Mouse (Mus musculus) embryonic facial prominence, embryonic 10.5 days (tissue): ENCODE data around the gene Dusp8. TPM values are rescaled to one million over a fixed set of nuclear protein-coding genes. Genes with fewer than 3 reads are reported as not detected.
"Not testable (repeated sequence)": the region's sequence is repeated elsewhere in the genome, so short reads cannot be mapped to it uniquely, and the experiment has no call there.

ENCODE experiments used
- DNase-seq: peaks from one replicate; pipeline ENCODE4 v3.0.0-alpha.2; 2017; ENCODE audit warnings: low spot score
- H3K27ac ChIP-seq: fragments of 300-500 bp; sonication (generic); replicated peaks from 2 replicates; pipeline ENCODE4 v1.5.1; 2016; ENCODE audit warnings: mild to moderate bottlenecking
- H3K27me3 ChIP-seq: fragments of 300-500 bp; sonication (generic); replicated peaks from 2 replicates; pipeline ENCODE4 v1.6.1; 2016; ENCODE audit warnings: low read depth, mild to moderate bottlenecking; ENCODE audit not compliant: poor library complexity, severe bottlenecking
- H3K36me3 ChIP-seq: fragments of 300-500 bp; sonication (generic); replicated peaks from 2 replicates; pipeline ENCODE4 v1.6.1; 2016; ENCODE audit warnings: mild to moderate bottlenecking, moderate library complexity
- H3K4me1 ChIP-seq: fragments of 300-500 bp; sonication (generic); 2 replicates; pipeline ENCODE4 v1.6.1; 2016
- H3K4me3 ChIP-seq: fragments of 300-500 bp; sonication (generic); 2 replicates; pipeline ENCODE4 v1.5.1; 2016; ENCODE audit warnings: mild to moderate bottlenecking, moderate library complexity
- H3K9me3 ChIP-seq: fragments of 300-500 bp; sonication (generic); 2 replicates; pipeline ENCODE4 v1.6.1; 2016; ENCODE audit warnings: mild to moderate bottlenecking
- WGBS: fragments of 180-500 bp; shearing (Covaris S2); methylation state at CpG from one replicate; pipeline ENCODE4 v1.1.7; 2016; 5-methylcytosine and 5-hydroxymethylcytosine counted together
- polyA plus RNA-seq: library from polyadenylated mRNA; unstranded; fragments of >200 nt; fragmentation: Nextera tagmentation; extraction: Ambion mirVana; gene quantifications from 2 replicates; pipeline ENCODE4 v1.2.1, GENCODE M21; 2016

Dusp8 gene
- polyA plus RNA-seq, result 3.2 and 3.4 TPM in 2 replicates

- Histone ChIP-seq H3K4me1 (peaks cover 28% of the 10 kb centered on the region), H3K36me3 (no peaks in the 10 kb centered on the region), H3K9me3 (no peaks in the 10 kb centered on the region), H3K4me3 (peak within 1 kb of the TSS; percentile 77), H3K27ac (peak within 1 kb of the TSS; percentile 77), H3K27me3 (peaks cover 98% of the 10 kb centered on the region)
- DNase-seq, result peak; percentile 90
- under 1% methylated on average over 62 of the region's 63 CpGs for WGBS
Observed at GRCm38 (mm10) chr7:142095183-142095931, at the start of gene Dusp8. Dusp8 (minus strand) TSS chr7:142095843.

- Histone ChIP-seq H3K27ac (no peak within 1 kb of the TSS), H3K27me3 (no peaks in the 10 kb centered on the region), H3K36me3 (no peaks in the 10 kb centered on the region), H3K4me3 (no peak within 1 kb of the TSS), H3K9me3 (no peaks in the 10 kb centered on the region), H3K4me1 (no peaks in the 10 kb centered on the region)
- no peak for DNase-seq
- 78% methylated on average over 1 of the region's 1 CpGs for WGBS
Observed at GRCm38 (mm10) chr7:142144507-142144906, 48.9 kb upstream of the Dusp8 start, which contains the start of gene Gm45337. Gm45337 (minus strand) TSS chr7:142144607.

GRCm38 (mm10) chr7:142143506-142144010, 47.9 kb upstream of the Dusp8 start:
- DNase-seq, H3K4me1 ChIP-seq, H3K27me3 ChIP-seq, H3K4me3 ChIP-seq, H3K36me3 ChIP-seq, H3K9me3 ChIP-seq, H3K27ac ChIP-seq: not testable (repeated sequence)
- WGBS, result 60% methylated on average over 1 of the region's 1 CpGs

GRCm38 (mm10) chr7:142140696-142141095, 45.1 kb upstream of the Dusp8 start:
- Histone ChIP-seq H3K36me3 (no peaks in the 10 kb centered on the region), H3K27me3 (no peaks in the 10 kb centered on the region), H3K4me3 (no peak overlapping the region), H3K4me1 (no peaks in the 10 kb centered on the region), H3K27ac (no peak overlapping the region), H3K9me3 (no peaks in the 10 kb centered on the region)
- WGBS, result 30% methylated on average over 1 of the region's 1 CpGs
- no peak for DNase-seq

- H3K27me3 ChIP-seq, DNase-seq, H3K4me1 ChIP-seq, H3K36me3 ChIP-seq, H3K27ac ChIP-seq, H3K9me3 ChIP-seq, H3K4me3 ChIP-seq: not testable (repeated sequence)
- WGBS, result 54% methylated on average over 2 of the region's 2 CpGs
Observed at GRCm38 (mm10) chr7:142135934-142136333, 40.3 kb upstream of the Dusp8 start, which contains the start of gene Gm39115. Gm39115 (minus strand) TSS chr7:142136034.

GRCm38 (mm10) chr7:142134206-142134995, 38.8 kb upstream of the Dusp8 start:
- WGBS, result 68% methylated on average over 4 of the region's 4 CpGs

GRCm38 (mm10) chr7:142128843-142129242, 33.2 kb upstream of the Dusp8 start:
- no peak for DNase-seq
- 72% methylated on average over 4 of the region's 4 CpGs for WGBS
- Histone ChIP-seq H3K27me3 (peaks cover 5% of the 10 kb centered on the region; the same call in 1 of the 2 replicates), H3K4me1 (no peaks in the 10 kb centered on the region), H3K36me3 (no peaks in the 10 kb centered on the region), H3K4me3 (no peak overlapping the region), H3K27ac (no peak overlapping the region), H3K9me3 (no peaks in the 10 kb centered on the region)

More at GRCm38 (mm10) chr7:142134206-142134995, 38.8 kb upstream of the Dusp8 start:
- Histone ChIP-seq H3K27ac (no peak overlapping the region), H3K36me3 (no peaks in the 10 kb centered on the region), H3K4me1 (no peaks in the 10 kb centered on the region), H3K27me3 (peaks cover 8% of the 10 kb centered on the region; the same call in 1 of the 2 replicates), H3K9me3 (no peaks in the 10 kb centered on the region), H3K4me3 (no peak overlapping the region)
- peak; percentile 19 for DNase-seq

GRCm38 (mm10) chr7:142120629-142121028, 25.0 kb upstream of the Dusp8 start, which contains the start of gene Gm45618:
Gm45618 (minus strand) TSS chr7:142120729.
- not testable (repeated sequence) for DNase-seq, H3K27ac ChIP-seq, H3K4me1 ChIP-seq, H3K27me3 ChIP-seq, H3K4me3 ChIP-seq, H3K36me3 ChIP-seq, H3K9me3 ChIP-seq
- 87% methylated on average over 1 of the region's 1 CpGs for WGBS

- peak; percentile 22 for DNase-seq
- H3K27me3 ChIP-seq, result 0 out of 2 replicates have a peak, but pooled peaks cover 4% of the 10 kb centered on the region
- H3K4me3 ChIP-seq, result no peak overlapping the region
- H3K9me3 ChIP-seq, result no peaks in the 10 kb centered on the region
- H3K36me3 ChIP-seq, result no peaks in the 10 kb centered on the region
- H3K27ac ChIP-seq, result no peak overlapping the region
- 25% methylated on average over 5 of the region's 5 CpGs for WGBS
- H3K4me1 ChIP-seq, result no peaks in the 10 kb centered on the region
Observed at GRCm38 (mm10) chr7:142119632-142120031, 24.0 kb upstream of the Dusp8 start.

GRCm38 (mm10) chr7:142104747-142105146, 9.1 kb upstream of the Dusp8 start:
- 55% methylated on average over 5 of the region's 5 CpGs for WGBS
- no peak overlapping the region for H3K27ac ChIP-seq

GRCm38 (mm10) chr7:142097776-142098175, 2.1 kb upstream of the Dusp8 start:
- Histone ChIP-seq H3K9me3 (no peaks in the 10 kb centered on the region), H3K27me3 (peaks cover 74% of the 10 kb centered on the region), H3K36me3 (no peaks in the 10 kb centered on the region), H3K4me3 (no peak overlapping the region), H3K27ac (no peak overlapping the region), H3K4me1 (peaks cover 23% of the 10 kb centered on the region)
- 13% methylated on average over 9 of the region's 9 CpGs for WGBS
- peak; percentile 80 for DNase-seq

More at GRCm38 (mm10) chr7:142104747-142105146, 9.1 kb upstream of the Dusp8 start:
- Histone ChIP-seq H3K36me3 (no peaks in the 10 kb centered on the region), H3K4me1 (peaks cover 14% of the 10 kb centered on the region), H3K9me3 (no peaks in the 10 kb centered on the region), H3K4me3 (no peak overlapping the region), H3K27me3 (peaks cover 26% of the 10 kb centered on the region)
- no peak for DNase-seq

- 72% methylated on average over 4 of the region's 4 CpGs for WGBS
- Histone ChIP-seq H3K36me3 (no peaks in the 10 kb centered on the region), H3K4me3 (no peak overlapping the region), H3K9me3 (no peaks in the 10 kb centered on the region), H3K27ac (no peak overlapping the region), H3K4me1 (peaks cover 27% of the 10 kb centered on the region), H3K27me3 (peaks cover 84% of the 10 kb centered on the region)
- DNase-seq, result no peak
Observed at GRCm38 (mm10) chr7:142096701-142097100, 1.1 kb upstream of the Dusp8 start.
